Mouse (Mus musculus): ENCODE measurements around the gene Aif1.

DNA sequence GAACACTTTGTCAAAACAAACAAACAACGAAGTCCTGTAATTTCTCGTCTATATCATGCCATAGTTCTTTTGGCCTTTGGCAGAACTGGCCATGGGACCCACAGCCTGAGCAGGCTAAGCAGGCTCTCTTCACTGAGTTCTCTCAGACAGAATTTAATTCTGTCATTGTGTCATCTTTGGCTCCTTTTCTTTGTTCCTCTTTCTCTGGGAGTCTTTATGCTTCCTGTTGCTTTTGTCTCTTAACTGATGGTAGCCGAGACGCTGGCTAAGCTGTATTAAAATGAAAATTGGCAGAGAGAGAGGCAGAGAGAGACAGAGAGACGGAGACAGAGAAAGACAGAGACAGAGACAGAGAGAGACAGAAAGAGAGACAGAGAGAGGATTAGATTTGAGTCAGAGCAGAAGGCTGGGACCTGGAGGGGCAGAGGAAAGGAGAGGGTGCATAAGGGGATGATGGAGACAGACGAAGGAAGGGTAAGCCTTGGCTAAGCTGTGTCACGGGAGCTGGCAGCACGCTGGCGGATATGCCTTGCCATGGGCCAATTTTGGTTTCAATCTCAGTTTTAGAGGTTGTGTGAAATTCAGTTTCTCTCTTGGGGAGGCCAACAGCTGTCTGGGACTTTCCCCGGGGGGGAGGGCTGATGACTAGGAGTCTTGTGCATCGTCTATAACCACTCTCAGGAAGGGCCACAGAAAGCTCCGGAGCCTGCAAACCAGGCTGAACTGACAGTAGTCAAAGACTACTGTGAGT lies 34.1 kb upstream of the Aif1 start:
- no peak for TF ChIP-seq GATA1 (IDR thresholded peaks at IDR 0.05; ENCODE audit: borderline replicate concordance, low read length)
- TF ChIP-seq FLI1 (IDR thresholded peaks at IDR 0.05; ENCODE audit: low read length): no peak

Data from megakaryocyte, embryonic 14.5 days (primary cell).